Mouse (Mus musculus) right cerebral cortex, adult 18-20 months (tissue): ENCODE measurements at regions not wholly inside any gene's neighbourhood (a gene's known extent, or its start where the extent isn't known, plus 50 kb on each side); places are given as distances from the start of the nearest gene placed in this dataset.

Source experiments
- DNase-seq: peaks from one replicate; pipeline ENCODE4 v3.0.0; 2022; ENCODE audit warnings: mixed read lengths

- DNase-seq, result no peak
Measured at GRCm38 (mm10) chr1:183504103-183504841, 86.3 kb downstream of the Hhipl2 start.

DNA sequence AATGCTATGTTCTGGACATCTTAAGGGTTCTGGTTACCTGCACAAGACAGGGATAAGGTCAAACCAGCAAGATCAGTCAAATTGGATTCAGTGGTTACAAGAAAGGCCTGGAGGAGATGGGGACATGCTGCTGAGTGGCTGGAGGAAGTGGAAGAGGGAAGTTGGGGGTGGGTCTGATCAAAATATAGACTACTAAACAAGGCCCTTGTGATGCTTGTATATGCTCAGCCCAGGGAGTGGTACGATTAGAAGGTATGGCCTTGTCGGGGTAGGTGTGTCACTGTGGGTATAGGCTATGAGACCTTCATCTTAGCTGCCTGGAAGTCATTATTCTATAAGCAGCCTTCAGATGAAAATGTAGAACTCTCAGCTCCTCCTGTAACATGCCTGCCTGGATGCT is 89.9 kb downstream of the Hhipl2 start:
- no peak for DNase-seq

- DNase-seq, result no peak
Measured at GRCm38 (mm10) chr1:183510759-183511158, 92.7 kb downstream of the Hhipl2 start.

DNA sequence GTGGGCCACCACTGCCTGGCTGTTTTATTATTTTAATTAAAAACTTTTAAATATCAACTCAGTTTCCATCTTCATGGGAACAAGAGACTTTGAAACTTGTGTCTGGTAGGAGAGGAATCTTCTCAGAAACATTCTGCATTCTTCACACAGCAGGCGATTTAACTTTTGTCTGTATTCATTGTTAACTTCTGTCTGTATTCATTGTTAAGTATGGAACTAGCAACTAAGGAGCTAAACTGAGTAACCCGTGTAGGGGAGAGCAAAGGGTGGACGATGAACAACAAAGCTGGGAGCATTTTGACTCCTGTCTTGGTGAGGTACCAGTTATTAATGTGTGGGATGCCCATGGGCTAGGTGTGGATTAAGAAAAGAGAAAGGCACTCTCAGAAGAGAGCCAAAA is 95.9 kb downstream of the Hhipl2 start:
- DNase-seq, result no peak

- DNase-seq, result no peak
Measured at GRCm38 (mm10) chr1:183514281-183514983, 96.4 kb downstream of the Hhipl2 start.

- DNase-seq, result no peak
Measured at GRCm38 (mm10) chr1:183514984-183515287, 96.9 kb downstream of the Hhipl2 start.

- DNase-seq, result no peak
Measured at GRCm38 (mm10) chr1:183516167-183516566, 98.2 kb downstream of the Hhipl2 start.

DNA sequence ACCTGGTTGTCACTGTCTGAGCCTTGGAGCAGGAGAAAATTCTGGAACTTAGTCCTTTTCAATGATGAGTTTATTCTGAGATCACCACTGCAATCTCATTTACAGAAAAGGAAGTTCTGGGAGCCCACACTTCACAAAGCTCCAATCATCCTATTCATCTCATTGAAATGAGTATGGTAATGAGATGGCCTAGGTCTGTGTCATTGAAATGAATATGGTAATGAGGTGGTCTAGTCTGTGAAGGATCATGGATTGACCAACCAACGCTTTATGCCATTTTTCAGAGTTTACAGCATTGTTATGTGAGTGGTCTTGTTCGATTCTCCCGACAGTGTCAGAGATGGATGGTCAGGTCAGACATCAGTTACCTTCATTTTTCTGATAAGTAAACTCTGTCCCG is 99.2 kb downstream of the Hhipl2 start:
- no peak for DNase-seq

DNA sequence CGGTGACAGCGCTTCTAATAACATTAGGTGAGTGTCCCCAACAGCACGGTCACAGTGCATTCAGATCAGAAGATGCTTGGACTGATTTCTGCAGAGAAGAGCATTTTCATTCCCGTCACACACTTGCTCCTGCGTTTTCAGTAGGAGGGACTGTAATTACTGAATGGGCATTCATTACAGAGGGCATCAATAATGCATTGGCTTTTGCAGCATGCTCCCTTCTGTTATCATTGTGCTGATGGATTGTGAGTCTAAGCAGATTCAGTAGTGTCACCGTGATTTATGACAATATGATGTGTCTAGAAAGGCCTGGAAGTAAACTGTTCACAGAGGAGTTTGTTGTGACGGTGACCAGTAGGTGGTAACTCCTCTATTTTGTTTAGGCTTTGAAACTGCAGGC is 103.6 kb downstream of the Hhipl2 start:
- DNase-seq, result no peak

DNA sequence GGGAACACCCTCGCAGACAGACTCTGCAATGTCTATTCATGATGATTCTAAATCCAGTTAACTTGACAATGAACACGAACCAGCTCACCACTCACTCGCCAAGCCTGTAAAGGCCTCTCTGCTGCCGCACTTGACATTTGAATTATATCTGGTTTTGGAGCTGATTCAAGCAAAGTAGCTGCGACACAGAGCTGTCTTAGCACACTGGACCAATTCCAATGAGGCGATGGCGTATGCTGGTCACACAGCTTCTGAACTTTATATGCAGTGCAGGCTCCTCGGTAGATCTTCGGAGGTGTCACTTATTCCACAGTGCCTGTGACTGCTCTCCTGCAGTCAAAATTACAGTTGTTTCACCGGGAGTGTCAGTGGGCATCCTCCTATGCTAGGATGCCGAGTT is 115.4 kb downstream of the Hhipl2 start:
- DNase-seq, result no peak

DNA sequence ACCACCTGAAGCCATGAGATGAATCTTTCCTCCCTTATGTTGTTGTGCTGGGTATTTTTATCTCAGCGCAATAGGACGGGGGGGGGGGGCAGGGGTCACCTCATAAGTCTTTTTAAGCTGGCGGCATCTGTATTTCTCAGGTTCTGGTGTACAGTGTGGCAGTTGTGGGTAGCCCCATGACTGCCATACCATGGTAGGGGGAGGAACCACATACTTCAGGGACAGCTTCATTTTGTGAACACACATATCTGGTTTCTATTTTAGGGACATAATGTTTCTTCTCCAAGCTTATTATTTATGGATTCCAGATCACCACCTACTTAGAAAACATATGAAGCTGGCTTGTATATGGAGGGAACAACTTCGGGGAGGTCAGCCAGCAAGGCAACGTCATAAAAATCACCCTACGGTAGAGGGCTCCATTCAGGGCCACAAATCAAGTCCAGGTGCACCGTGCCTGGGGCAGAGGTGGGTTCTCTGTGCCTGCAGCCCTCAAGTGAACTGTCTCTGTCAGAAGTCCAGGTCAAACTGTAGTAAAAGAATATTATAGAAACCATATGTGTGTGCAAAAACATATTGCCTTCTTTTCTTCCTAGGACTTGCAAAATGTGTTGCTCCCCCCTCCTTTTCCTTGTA is 130.9 kb downstream of the Hhipl2 start:
- DNase-seq, result no peak

DNA sequence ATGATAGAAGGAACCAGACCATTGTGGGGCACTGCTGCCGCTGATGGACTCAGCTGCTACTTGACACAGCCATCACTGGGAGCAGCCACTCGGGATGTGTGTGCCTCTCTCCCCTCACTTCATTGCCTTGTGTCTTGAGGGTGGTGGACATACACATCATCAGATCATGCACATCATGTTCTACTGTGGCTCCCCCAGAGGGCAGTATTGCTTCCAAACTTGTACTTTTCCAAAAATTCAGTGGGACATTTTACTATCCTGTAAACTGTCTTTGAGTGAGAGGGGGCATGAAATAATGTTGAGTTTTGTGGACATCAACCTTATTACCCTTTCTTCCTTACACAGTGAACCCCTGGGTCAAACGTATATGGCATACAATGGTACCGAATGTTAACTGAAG is 134.6 kb downstream of the Hhipl2 start:
- no peak for DNase-seq

DNA sequence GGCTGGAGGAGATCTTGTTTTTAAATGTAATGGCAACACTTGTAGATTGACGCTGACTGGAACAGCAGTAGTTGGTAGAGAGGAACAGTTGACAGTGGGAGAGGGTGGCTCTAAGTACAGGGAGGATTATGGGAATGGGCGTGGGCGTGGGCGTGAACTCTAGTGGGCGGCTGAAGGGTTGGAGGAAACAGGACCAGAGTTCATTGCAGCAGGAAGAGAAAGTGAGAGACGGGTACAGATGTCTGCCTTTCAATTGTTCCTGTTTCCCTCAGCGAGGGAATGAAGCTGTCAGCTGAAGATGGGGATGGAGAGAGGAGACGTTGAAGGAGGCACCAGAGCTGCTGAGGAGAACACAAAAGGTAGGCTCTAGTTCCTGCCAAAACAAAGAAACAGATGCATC is 135.2 kb downstream of the Hhipl2 start:
- no peak for DNase-seq

- DNase-seq, result no peak
Measured at GRCm38 (mm10) chr1:183562853-183563252, 144.8 kb downstream of the Hhipl2 start.

DNA sequence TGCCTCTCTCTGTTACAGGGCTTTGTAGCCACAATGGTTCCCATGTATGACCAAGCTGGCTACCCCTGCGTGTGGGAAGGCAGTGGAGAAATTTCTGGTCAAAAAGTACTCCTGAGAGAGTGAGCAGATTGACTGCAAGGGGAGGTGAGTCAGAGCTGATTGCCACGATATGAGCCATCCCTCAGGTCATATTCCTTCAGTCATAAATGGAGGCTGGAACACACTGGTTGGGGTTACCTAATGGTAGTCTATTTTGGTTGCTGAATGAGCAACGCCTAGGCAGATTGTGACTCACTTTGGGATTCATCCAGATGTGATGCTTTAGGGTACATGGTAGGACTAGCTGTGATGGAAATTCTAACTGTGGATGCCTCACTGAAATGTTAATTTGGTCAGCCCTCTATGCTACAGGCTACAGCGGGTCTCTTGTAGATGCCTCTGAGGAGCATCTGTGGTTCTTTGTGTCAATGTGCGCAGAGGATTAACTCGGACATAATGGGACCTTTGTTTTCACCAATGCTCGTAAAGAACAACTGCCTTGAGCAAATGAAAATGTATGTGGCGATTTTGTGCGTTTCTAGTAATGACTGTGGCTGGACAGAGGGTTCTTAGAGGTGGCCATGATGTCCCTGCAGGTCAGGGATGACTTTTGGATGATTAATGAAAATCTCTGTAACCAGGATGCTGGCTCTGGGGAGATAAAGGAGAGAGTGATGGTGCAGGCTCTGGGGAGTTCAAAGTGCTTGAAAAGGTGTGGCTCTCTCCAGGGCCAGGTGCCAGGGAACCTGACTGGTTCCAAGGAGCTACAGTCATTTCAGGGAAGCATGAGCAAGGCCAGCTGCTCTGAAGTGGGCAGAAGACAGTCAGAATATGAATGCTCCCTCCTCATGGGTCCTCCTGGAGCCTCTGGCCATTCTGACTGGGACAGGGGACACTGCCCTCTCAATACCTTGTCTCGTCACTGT is 155.9 kb downstream of the Hhipl2 start:
- peak; percentile 10 for DNase-seq

DNA sequence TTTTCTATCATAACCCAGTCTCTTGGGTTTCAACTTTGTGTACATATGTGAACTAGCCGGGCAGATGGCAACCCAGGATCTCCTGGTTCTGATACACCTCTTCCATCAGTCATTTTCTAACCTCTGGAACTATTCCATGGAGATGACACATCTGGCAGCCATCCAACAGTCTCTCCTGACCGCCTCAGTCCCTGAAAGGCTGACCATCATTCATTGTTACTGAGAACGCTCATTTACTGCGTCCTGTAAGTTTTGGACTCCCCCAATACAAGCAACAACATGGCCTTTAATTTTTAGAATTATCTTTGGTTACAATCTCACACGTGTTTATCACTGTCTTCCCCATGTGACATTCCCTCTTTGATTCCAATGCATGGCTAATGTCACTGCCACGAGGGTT is 166.8 kb downstream of the Hhipl2 start:
- DNase-seq, result no peak

DNA sequence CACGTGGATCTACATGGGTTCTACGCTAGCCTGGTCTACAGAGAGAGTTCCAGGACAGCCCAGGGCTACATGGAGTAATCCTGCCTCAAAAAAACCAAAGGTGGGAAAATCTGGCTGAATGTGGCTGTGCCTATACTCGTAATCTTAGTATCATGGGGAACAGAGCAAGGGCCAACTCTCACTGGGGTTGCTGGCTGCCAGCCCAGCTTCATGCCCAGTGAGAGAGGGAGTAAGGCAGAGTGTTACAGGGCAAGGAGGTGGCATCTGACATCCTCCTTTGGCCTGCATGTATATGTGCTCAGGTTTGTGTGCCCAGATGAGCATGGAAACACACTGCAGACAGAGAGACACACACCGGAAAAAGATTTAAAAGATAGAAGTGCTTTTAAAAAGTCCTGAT is 168.4 kb downstream of the Hhipl2 start:
- DNase-seq, result no peak

GRCm38 (mm10) chr1:183595306-183595705 is 177.3 kb downstream of the Hhipl2 start:
- DNase-seq, result no peak

- no peak for DNase-seq
Measured at GRCm38 (mm10) chr1:183600466-183600865, 182.5 kb downstream of the Hhipl2 start.

DNA sequence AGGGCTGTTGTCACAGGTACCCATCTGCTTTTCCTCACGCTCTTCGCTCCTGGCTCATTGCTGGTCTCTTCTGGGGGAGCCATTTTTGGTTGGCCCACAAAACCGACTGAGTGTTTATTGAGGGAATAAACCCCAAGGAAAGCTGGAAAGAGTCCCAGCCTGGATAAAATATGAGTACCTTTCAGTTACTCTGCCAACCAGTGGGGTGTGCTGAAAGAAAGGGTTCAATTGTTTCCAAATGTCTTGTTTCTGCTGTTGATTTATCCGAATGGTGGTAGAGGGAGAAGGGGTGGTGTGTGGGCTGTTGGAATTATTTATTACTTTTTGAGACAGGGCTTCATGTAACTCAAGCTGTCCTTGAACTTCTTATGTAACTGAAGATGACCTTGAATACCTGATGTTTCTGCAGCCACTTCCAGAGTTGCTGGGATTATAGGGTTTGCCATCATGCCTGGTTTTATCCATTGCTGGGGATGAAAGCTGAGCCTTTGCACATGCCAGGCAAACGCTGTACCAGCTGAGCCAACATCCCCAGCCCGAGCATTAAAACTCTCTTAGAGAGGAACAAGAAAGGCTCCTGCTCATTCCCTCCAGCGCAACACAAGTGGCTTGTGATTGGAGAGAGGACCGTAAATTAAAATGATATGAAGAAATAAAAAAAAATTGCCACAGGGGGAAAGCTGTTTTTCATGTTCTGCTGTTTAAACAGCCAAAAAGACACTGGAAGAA is 194.1 kb downstream of the Hhipl2 start:
- no peak for DNase-seq

- DNase-seq, result no peak
Measured at GRCm38 (mm10) chr1:183619451-183620059, 201.5 kb downstream of the Hhipl2 start.

DNA sequence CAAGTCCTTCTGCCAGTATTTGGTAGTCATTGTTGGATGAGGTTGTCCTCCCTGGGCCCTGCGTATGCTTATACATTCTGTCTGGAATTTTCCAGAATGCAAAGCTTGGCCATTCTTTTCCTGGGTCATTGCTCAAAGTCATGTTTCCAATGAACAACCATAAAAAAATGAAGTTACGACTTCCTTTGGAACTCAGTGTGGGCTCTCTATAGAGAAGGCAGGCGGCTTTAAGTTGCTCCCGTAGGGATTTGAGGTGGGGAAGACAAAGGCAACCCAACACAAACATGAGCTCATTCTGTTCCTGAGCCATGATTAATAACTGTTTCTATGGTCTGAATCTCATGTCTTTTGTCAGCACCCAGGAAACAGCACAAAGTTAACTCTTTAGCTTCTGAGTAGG is 204.3 kb downstream of the Hhipl2 start:
- no peak for DNase-seq
